Mouse (Mus musculus) hindbrain, embryonic 14.5 days (tissue): ENCODE measurements at regions not wholly inside any gene's neighbourhood (a gene's known extent, or its start where the extent isn't known, plus 50 kb on each side); places are given as distances from the start of the nearest gene placed in this dataset.
A peak's percentile ranks its signal among the peaks of the same experiment; 100 is the strongest.

Source experiments
- ATAC-seq: fragments of 200-750 bp; cut with Nextera tagmentation; 2 replicates; pipeline ENCODE4 v1.8.0; 2017; ENCODE audit warnings: moderate number of reproducible peaks, mild to moderate bottlenecking, moderate TSS enrichment, moderate library complexity; ENCODE audit not compliant: low FRiP score
- DNase-seq: peaks from one replicate; pipeline ENCODE4 v3.0.0-alpha.2; 2015; ENCODE audit warnings: low spot score
- H3K27ac ChIP-seq: fragments of 300-500 bp; sonication (generic); 2 replicates; pipeline ENCODE4 v1.5.1; 2014; ENCODE audit warnings: mild to moderate bottlenecking, moderate library complexity
- H3K27me3 ChIP-seq: fragments of 300-500 bp; sonication (generic); 2 replicates; pipeline ENCODE4 v1.6.1; 2014; ENCODE audit warnings: mild to moderate bottlenecking, low read length, mixed read lengths; ENCODE audit not compliant: control insufficient read depth, insufficient read depth
- H3K36me3 ChIP-seq: fragments of 300-500 bp; sonication (generic); replicated peaks from 2 replicates; pipeline ENCODE4 v1.6.1; 2014; ENCODE audit not compliant: control insufficient read depth, insufficient read depth
- H3K4me1 ChIP-seq: fragments of 300-500 bp; sonication (generic); replicated peaks from 2 replicates; pipeline ENCODE4 v1.6.1; 2014; ENCODE audit warnings: antibody characterized with exemption, low read length, mixed read lengths; ENCODE audit not compliant: control insufficient read depth, insufficient read depth
- H3K4me2 ChIP-seq: fragments of 300-500 bp; sonication (generic); replicated peaks from 2 replicates; pipeline ENCODE4 v1.6.1; 2014; ENCODE audit warnings: mild to moderate bottlenecking, moderate library complexity
- H3K4me3 ChIP-seq: fragments of 300-500 bp; sonication (generic); replicated peaks from 2 replicates; pipeline ENCODE4 v1.5.1; 2014; ENCODE audit warnings: mild to moderate bottlenecking, low read length
- H3K9ac ChIP-seq: fragments of 300-500 bp; sonication (generic); 2 replicates; pipeline ENCODE4 v1.6.1; 2014
- H3K9me3 ChIP-seq: fragments of 300-500 bp; sonication (generic); 2 replicates; pipeline ENCODE4 v1.6.1; 2016; ENCODE audit warnings: low read length; ENCODE audit not compliant: control insufficient read depth
- WGBS: fragments of 180-500 bp; shearing (Covaris S2); extraction: QIAGEN DNeasy Blood & Tissue Kit; methylation state at CpG from one replicate; pipeline ENCODE4 v1.1.7; 2014; 5-methylcytosine and 5-hydroxymethylcytosine counted together

DNA sequence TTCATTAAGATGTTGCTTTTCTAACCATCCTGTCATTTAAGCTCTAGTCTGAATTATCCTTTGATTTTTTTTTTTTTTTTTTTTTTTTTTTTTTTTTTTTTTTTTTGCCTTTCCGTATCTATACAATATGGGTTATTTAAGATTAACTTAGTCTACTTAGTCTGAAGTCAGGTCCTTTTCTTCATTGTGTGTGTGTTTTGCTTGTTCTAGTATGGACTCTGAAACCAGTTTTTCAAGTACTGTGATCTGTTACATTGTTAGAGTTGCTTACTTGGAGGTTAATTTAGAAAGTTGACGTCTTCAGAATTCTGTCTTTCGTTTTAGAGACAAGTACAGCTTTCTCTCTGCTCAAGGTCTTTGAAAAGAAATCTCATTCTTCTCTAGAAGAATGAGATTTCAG is 64.9 kb upstream of the Cep78 start:
- Histone ChIP-seq H3K9ac (no peak overlapping the region), H3K27me3 (no peaks in the 10 kb centered on the region), H3K9me3 (no peaks in the 10 kb centered on the region), H3K4me1 (peaks cover 4% of the 10 kb centered on the region; the same call in 1 of the 2 replicates), H3K27ac (peak overlapping the region; percentile 73), H3K36me3 (no peaks in the 10 kb centered on the region), H3K4me3 (peak overlapping the region; percentile 24), H3K4me2 (peak overlapping the region; percentile 63)
- WGBS, result 4% methylated on average over 3 of the region's 3 CpGs
- DNase-seq, result no peak
- no peak for ATAC-seq

DNA sequence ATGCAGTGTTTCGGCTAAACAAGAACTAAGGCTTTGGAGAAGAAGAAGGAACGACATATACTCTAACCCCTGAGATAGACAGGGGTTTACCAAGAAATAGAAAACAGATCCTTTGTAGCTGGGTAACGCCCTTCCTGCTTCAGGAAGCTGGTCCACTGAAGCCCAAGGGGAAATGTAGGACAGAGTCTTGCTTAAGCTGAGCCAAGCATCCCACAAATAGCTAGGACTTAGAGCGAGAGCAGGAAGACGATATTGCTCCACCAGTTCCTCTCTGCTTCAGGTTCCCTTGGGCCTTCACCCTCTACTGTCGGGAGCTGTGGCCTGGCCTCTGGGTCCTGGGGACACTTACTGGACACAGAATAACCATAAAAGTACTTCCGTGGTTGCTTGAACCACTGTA is 62.2 kb upstream of the Cep78 start:
- DNase-seq (no peak), ATAC-seq (no peak)
- H3K27ac ChIP-seq, result no peak overlapping the region
- no peak overlapping the region for H3K4me2 ChIP-seq
- H3K4me3 ChIP-seq, result no peak overlapping the region
- peaks cover 4% of the 10 kb centered on the region; the same call in 1 of the 2 replicates for H3K4me1 ChIP-seq
- H3K9me3 ChIP-seq, result no peaks in the 10 kb centered on the region
- H3K27me3 ChIP-seq, result no peaks in the 10 kb centered on the region
- WGBS, result 90% methylated on average over 7 of the region's 7 CpGs
- no peaks in the 10 kb centered on the region for H3K36me3 ChIP-seq
- no peak overlapping the region for H3K9ac ChIP-seq

DNA sequence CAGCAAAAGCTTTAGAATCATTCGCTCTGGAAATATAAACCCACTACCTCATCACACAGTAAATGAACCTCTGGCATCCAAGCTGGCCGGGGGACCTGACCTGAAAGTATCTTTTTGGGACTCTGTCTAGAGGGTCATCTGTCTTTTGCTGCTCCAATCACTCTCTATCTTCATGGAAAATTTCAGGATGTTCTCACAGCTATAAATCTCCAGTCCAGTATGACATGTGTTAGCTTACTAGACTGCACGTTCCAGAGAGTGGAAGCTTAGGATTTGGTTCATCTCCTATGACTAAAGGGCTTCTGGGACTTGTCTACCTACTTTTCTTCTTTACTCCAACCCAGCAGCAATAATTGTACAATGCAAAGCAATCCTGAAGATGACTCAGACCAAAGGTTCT is 60.5 kb upstream of the Cep78 start:
- Histone ChIP-seq H3K27me3 (no peaks in the 10 kb centered on the region), H3K27ac (no peak overlapping the region), H3K9me3 (no peaks in the 10 kb centered on the region), H3K9ac (no peak overlapping the region), H3K36me3 (no peaks in the 10 kb centered on the region), H3K4me2 (no peak overlapping the region), H3K4me1 (peaks cover 1% of the 10 kb centered on the region; the same call in 1 of the 2 replicates), H3K4me3 (no peak overlapping the region)
- ATAC-seq, result no peak
- 86% methylated on average over 3 of the region's 3 CpGs for WGBS
- no peak for DNase-seq

DNA sequence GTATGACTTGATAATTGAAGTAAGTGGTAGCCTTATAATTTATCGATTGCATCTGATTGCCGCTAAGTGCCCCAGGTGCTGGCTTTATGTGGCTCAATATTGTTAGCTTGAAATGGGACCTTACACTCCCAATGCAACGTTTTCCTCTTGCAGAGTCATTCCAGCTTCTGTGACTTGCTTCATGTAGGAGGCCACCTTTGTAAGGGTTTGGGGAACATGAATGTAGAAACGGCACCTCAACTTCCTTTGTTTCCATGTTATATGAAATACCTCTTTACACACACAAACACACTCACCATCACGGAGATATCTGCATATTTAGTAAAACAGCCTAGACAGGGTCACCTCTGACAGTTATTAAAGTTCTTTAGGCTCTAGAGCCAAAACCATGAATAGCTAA is 59.4 kb upstream of the Cep78 start:
- H3K27me3 ChIP-seq, result no peaks in the 10 kb centered on the region
- H3K9ac ChIP-seq, result no peak overlapping the region
- ATAC-seq, result no peak
- WGBS, result 84% methylated on average over 5 of the region's 5 CpGs
- no peaks in the 10 kb centered on the region for H3K36me3 ChIP-seq
- no peak overlapping the region for H3K4me2 ChIP-seq
- H3K4me1 ChIP-seq, result no peaks in the 10 kb centered on the region
- H3K27ac ChIP-seq, result no peak overlapping the region
- H3K4me3 ChIP-seq, result no peak overlapping the region
- no peak for DNase-seq
- H3K9me3 ChIP-seq, result no peaks in the 10 kb centered on the region

DNA sequence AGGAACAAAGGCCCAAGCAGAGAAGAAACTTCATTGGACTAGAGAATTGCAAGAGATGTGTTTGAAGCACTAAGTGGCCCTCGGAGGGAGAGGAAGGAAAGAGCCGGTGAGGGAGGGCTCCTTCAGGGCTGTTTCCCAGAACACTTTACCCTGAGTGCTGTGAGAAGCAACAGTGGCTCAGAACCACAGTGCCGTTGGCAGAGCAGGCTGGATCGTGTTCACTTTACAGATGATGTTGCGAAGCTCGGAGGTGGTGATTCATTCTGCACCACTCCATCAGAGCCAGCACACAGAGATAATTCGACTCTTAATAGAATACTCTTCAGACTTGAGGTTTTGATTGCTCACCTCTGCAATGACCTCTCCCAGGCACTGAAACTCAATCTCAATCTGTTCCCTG is 58.2 kb upstream of the Cep78 start:
- WGBS, result 92% methylated on average over 7 of the region's 7 CpGs

DNA sequence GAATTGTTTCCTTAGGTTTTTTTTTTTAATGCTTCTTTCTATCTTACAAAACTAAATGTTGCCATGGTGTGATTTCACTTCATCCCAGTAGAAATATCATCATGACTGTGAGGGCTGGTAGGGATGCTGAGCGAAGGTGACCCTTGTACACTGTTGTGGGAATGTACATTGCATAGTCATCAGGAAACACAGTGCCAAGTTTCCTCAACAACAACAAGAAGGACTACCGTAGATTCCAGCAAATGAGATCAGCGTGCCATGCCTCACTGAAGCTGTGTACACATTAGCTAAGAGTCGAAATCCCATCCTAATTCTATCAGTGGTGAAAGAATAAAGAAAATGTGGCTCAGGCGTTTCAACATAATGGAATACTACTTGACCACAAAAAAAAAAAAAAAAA is 57.1 kb upstream of the Cep78 start:
- Histone ChIP-seq H3K27me3 (no peaks in the 10 kb centered on the region), H3K9ac (no peak overlapping the region), H3K4me2 (no peak overlapping the region), H3K9me3 (no peaks in the 10 kb centered on the region), H3K27ac (no peak overlapping the region), H3K36me3 (no peaks in the 10 kb centered on the region), H3K4me1 (no peaks in the 10 kb centered on the region), H3K4me3 (no peak overlapping the region)
- WGBS, result 82% methylated on average over 5 of the region's 5 CpGs
- DNase-seq, result no peak
- no peak for ATAC-seq

More for the DNA sequence above, 58.2 kb upstream of the Cep78 start:
- ATAC-seq (no peak), DNase-seq (no peak)
- Histone ChIP-seq H3K4me3 (no peak overlapping the region), H3K4me1 (no peaks in the 10 kb centered on the region), H3K27ac (no peak overlapping the region), H3K9me3 (no peaks in the 10 kb centered on the region), H3K36me3 (no peaks in the 10 kb centered on the region), H3K4me2 (no peak overlapping the region), H3K27me3 (no peaks in the 10 kb centered on the region), H3K9ac (no peak overlapping the region)

DNA sequence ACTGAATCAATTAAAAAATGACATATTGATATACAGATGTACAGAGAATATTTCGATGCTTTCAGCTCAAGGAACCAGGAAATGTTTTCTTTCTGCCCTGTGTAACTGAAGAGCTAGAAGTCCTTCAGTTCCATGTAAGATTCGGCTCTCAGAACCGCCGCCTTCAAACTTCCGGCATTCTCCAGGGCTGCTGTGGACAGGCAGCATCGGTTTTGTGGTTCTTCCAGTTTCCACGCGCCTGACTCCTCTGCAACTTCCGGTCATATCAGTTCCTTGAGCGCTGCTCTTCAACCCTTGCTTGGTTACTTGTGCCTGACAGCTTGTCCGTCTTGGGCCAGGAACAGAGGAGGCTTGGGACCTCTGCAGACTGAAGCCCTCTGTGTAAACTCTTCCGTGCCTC is 53.0 kb upstream of the Cep78 start:
- 91% methylated on average over 12 of the region's 12 CpGs for WGBS
- no peak overlapping the region for H3K27ac ChIP-seq
- H3K4me2 ChIP-seq, result no peak overlapping the region
- H3K27me3 ChIP-seq, result no peaks in the 10 kb centered on the region
- no peak for DNase-seq
- ATAC-seq, result no peak
- no peak overlapping the region for H3K4me3 ChIP-seq
- H3K4me1 ChIP-seq, result no peaks in the 10 kb centered on the region
- no peak overlapping the region for H3K9ac ChIP-seq
- H3K9me3 ChIP-seq, result no peaks in the 10 kb centered on the region
- no peaks in the 10 kb centered on the region for H3K36me3 ChIP-seq
